Mouse (Mus musculus): ENCODE measurements at regions not wholly inside any gene's neighbourhood (a gene's known extent, or its start where the extent isn't known, plus 50 kb on each side); places are given as distances from the start of the nearest gene placed in this dataset.

GRCm38 (mm10) chr13:16642450-16642994 is 630.9 kb downstream of the Inhba start:
- no peak for DNase-seq (ENCODE audit: low spot score in 2 of 2)
- intact Hi-C loops (cut with DNase I) = loop anchor here (5.0 kb wide), 1 partner anchor 620 kb away; no protein-coding TSS in a partner anchor

- intact Hi-C loops (cut with DNase I) = no loop called here
- DNase-seq (ENCODE audit: low spot score in 2 of 2) = peak in 1 of 2 experiments; percentile 21
These were observed 633.7 kb downstream of the Inhba start for GRCm38 (mm10) chr13:16645311-16645710.

GRCm38 (mm10) chr13:16646056-16646455 is 634.4 kb downstream of the Inhba start:
- peak in 1 of 2 experiments; percentile 30 for DNase-seq (ENCODE audit: low spot score in 2 of 2)
- intact Hi-C loops (cut with DNase I) = no loop called here

GRCm38 (mm10) chr13:16646649-16647048 is 635.0 kb downstream of the Inhba start:
- intact Hi-C loops (cut with DNase I) = no loop called here
- DNase-seq (ENCODE audit: low spot score in 2 of 2) = no peak

GRCm38 (mm10) chr13:16656110-16656509 is 644.5 kb downstream of the Inhba start:
- intact Hi-C loops (cut with DNase I) = loop anchor here (5.0 kb wide), 2 partner anchors 299 to 634 kb away; no protein-coding TSS in a partner anchor
- peak in 1 of 2 experiments; percentile 24 for DNase-seq (ENCODE audit: low spot score in 2 of 2)

GRCm38 (mm10) chr13:16659894-16660293 is 648.2 kb downstream of the Inhba start:
- intact Hi-C loops (cut with DNase I) = loop anchor here (5.0 to 10.0 kb wide), 3 partner anchors 115 to 638 kb away; no protein-coding TSS in a partner anchor
- DNase-seq (ENCODE audit: low spot score in 2 of 2) = peak; percentile 40 to 46

GRCm38 (mm10) chr13:16668652-16669051 is 657.0 kb downstream of the Inhba start:
- no peak for DNase-seq (ENCODE audit: low spot score in 2 of 2)
- intact Hi-C loops (cut with DNase I) = loop anchor here (10.0 kb wide), 1 partner anchor 124 kb away; no protein-coding TSS in a partner anchor

- DNase-seq (ENCODE audit: low spot score in 2 of 2) = peak; percentile 26 to 27
- intact Hi-C loops (cut with DNase I) = loop anchor here (10.0 kb wide), 1 partner anchor 124 kb away; no protein-coding TSS in a partner anchor
These were observed 657.6 kb downstream of the Inhba start for GRCm38 (mm10) chr13:16669281-16669680.

GRCm38 (mm10) chr13:16670047-16670733 is 658.5 kb downstream of the Inhba start:
- DNase-seq (ENCODE audit: low spot score in 2 of 2) = no peak
- intact Hi-C loops (cut with DNase I) = no loop called here

- DNase-seq (ENCODE audit: low spot score in 2 of 2) = no peak
- intact Hi-C loops (cut with DNase I) = no loop called here
These were observed 659.1 kb downstream of the Inhba start for GRCm38 (mm10) chr13:16670736-16671135.

GRCm38 (mm10) chr13:16676873-16677272 is 665.2 kb downstream of the Inhba start:
- intact Hi-C loops (cut with DNase I) = no loop called here
- DNase-seq (ENCODE audit: low spot score in 2 of 2) = no peak

- DNase-seq (ENCODE audit: low spot score in 2 of 2) = no peak
- intact Hi-C loops (cut with DNase I) = no loop called here
These were observed 666.8 kb downstream of the Inhba start for GRCm38 (mm10) chr13:16678246-16679024.

GRCm38 (mm10) chr13:16694201-16694600 is 682.5 kb downstream of the Inhba start:
- no peak for DNase-seq (ENCODE audit: low spot score in 2 of 2)
- intact Hi-C loops (cut with DNase I) = no loop called here

- intact Hi-C loops (cut with DNase I) = no loop called here
These were observed 689.3 kb downstream of the Inhba start for GRCm38 (mm10) chr13:16700934-16701333.

GRCm38 (mm10) chr13:16702138-16702537 is 690.5 kb downstream of the Inhba start:
- DNase-seq (ENCODE audit: low spot score in 2 of 2) = no peak
- intact Hi-C loops (cut with DNase I) = no loop called here

More at GRCm38 (mm10) chr13:16700934-16701333, 689.3 kb downstream of the Inhba start:
- no peak for DNase-seq (ENCODE audit: low spot score in 2 of 2)

GRCm38 (mm10) chr13:16705217-16706104 is 693.8 kb downstream of the Inhba start:
- DNase-seq (ENCODE audit: low spot score in 2 of 2) = no peak
- intact Hi-C loops (cut with DNase I) = no loop called here

- DNase-seq (ENCODE audit: low spot score in 2 of 2) = no peak
- intact Hi-C loops (cut with DNase I) = no loop called here
These were observed 694.4 kb downstream of the Inhba start for GRCm38 (mm10) chr13:16706105-16706442.

- intact Hi-C loops (cut with DNase I) = no loop called here
- no peak for DNase-seq (ENCODE audit: low spot score in 2 of 2)
These were observed 703.8 kb downstream of the Inhba start for GRCm38 (mm10) chr13:16715296-16715960.

- intact Hi-C loops (cut with DNase I) = no loop called here
- DNase-seq (ENCODE audit: low spot score in 2 of 2) = no peak
These were observed 704.7 kb downstream of the Inhba start for GRCm38 (mm10) chr13:16716340-16716739.

All from left cerebral cortex, postnatal 36 days (tissue).